Mouse (Mus musculus): Measurements from ENCODE around the gene Znrf4. TPM values are rescaled to one million over a fixed set of nuclear protein-coding genes. Genes with fewer than 3 reads are reported as not detected.

The Znrf4 gene
- polyA plus RNA-seq, 3 experiments from 2014 or later, result not detected

DNA sequence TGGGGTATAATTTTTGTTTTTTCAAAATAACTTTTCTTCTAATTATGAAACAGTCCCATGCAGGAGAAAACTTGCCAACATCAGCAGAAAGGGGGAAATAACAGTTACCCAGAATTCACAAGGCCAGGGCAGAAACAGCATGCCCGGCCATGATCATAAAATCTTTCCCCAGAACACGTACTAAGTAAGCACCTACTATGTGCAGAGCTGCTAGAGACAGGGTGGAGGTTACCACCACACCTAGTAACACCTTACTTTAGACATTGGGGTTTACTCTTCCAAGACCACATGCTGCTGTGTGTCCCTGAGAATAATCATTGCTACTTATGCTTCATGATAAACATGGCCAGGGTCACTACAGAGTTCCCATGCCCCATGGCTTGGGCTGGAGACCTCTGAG is 47.9 kb downstream of the Znrf4 start:
- ATAC-seq, result no peak

DNA sequence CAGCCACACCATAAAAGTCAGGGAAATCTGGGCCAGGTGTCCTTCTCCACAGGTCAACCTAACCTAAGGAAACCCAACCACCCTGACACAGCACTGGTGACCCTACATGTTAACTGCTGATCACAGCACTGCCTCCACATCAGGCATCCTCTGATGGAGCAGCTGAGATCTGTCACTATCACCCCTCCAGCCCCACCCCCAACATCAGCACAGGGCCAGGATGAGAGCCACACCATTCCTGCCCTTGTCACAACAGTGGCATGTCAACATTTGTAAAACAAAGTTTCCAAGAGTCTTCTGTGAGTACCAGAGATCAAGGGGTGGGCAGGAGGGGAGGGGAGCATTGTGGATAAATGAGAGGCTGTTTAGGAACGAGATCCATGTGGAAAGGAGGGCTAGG is 48.7 kb downstream of the Znrf4 start:
- ATAC-seq, result no peak

DNA sequence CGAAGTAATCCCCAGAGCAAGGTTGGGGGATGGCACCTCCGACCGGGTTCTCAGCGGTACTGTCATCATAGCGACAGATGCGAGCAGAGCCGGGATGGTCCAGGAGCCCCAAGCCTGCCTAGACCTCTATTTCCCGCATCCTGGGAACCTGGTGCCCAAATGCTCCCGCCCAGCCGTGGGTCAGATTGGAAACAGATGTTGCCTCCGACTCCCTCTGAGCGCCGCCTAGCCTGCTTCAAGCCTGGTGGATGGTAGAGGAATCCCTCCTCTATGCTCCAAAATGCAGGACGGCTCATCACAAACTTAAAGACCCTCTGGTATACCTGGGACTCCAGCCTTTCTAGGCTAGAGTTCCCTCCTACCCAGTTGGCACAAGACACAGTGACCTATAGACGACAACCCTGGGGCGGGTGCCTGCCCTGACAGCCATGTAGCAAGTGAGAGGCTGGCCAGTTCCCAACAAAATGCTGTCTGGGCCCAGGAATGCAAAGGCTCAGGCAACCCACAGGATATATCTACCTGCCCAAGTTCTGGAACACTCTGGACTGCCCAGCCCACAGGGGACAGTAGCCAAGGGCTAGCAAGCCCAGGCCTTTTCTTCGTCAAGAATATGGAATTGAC is 49.3 kb downstream of the Znrf4 start:
- no peak for ATAC-seq

GRCm38 (mm10) chr17:56461771-56462743 is 50.2 kb downstream of the Znrf4 start:
- peak; percentile 84 for ATAC-seq

Other genes with a start within 250 kb of the Znrf4 start
- gene Ticam1, start 235.6 kb downstream of the Znrf4 start, polyA plus RNA-seq (2017; shearing (Covaris generic)), result 10 to 100 TPM in 1 of 3 experiments, 1 to 10 TPM in 2; 8.1 to 11.5 (median 8.7) TPM
- 10 to 100 TPM; 25.6 to 28.7 (median 25.6) TPM for gene Plin3, start 219.6 kb downstream of the Znrf4 start, polyA plus RNA-seq (2017; shearing (Covaris generic))
- gene Arrdc5, start 212.1 kb downstream of the Znrf4 start, polyA plus RNA-seq (2017; shearing (Covaris generic)), result not detected
- gene Uhrf1, start 209.1 kb downstream of the Znrf4 start, polyA plus RNA-seq (2017; shearing (Covaris generic)), result 10 to 100 TPM in 1 of 3 experiments, 1 to 10 TPM in 2; 7.1 to 60.4 (median 9.6) TPM
- gene Kdm4b, start 186.4 kb downstream of the Znrf4 start, polyA plus RNA-seq (2017; shearing (Covaris generic)), result 1 to 10 TPM; 3.2 to 8.4 (median 8.0) TPM
- gene Ptprs, start 35.9 kb downstream of the Znrf4 start, polyA plus RNA-seq (2017; shearing (Covaris generic)), result 10 to 100 TPM in 1 of 3 experiments, 1 to 10 TPM in 2; 7.2 to 10.9 (median 8.8) TPM
- gene Gm20219, start 42.0 kb upstream of the Znrf4 start, polyA plus RNA-seq (2017; shearing (Covaris generic)), result 1 to 10 TPM in 2 of 3 experiments, under 1 TPM in 1; 0.67 to 4.4 (median 3.5) TPM
- 10 to 100 TPM; 35.0 to 55.9 (median 51.8) TPM for gene Safb2, start 72.2 kb upstream of the Znrf4 start, polyA plus RNA-seq (2017; shearing (Covaris generic))
- 10 to 100 TPM; 36.9 to 55.3 (median 39.7) TPM for gene Safb, start 72.4 kb upstream of the Znrf4 start, polyA plus RNA-seq (2017; shearing (Covaris generic))
- gene 2410015M20Rik, start 97.3 kb upstream of the Znrf4 start, polyA plus RNA-seq (2017; shearing (Covaris generic)), result 100 to 1,000 TPM; 203 to 308 (median 286) TPM
- 1,000 to 10,000 TPM; 2,478 to 5,003 (median 4,913) TPM for gene Rpl36, start 101.0 kb upstream of the Znrf4 start, polyA plus RNA-seq (2017; shearing (Covaris generic))
- gene Lonp1, start 114.5 kb upstream of the Znrf4 start, polyA plus RNA-seq (2017; shearing (Covaris generic)), result 1 to 10 TPM; 7.5 to 8.1 (median 8.1) TPM
- gene Catsperd, start 115.7 kb upstream of the Znrf4 start, polyA plus RNA-seq (2017; shearing (Covaris generic)), result 1 to 10 TPM in 2 of 3 experiments, under 1 TPM in 1; 0.68 to 3.9 (median 3.3) TPM
- 10 to 100 TPM; 54.4 to 59.4 (median 58.4) TPM for gene Ranbp3, start 160.9 kb upstream of the Znrf4 start, polyA plus RNA-seq (2017; shearing (Covaris generic))
- gene Ndufa11, start 205.3 kb upstream of the Znrf4 start, polyA plus RNA-seq (2017; shearing (Covaris generic)), result 100 to 1,000 TPM; 216 to 257 (median 247) TPM
- 1 to 10 TPM; 3.1 to 7.4 (median 3.8) TPM for gene Vmac, start 205.6 kb upstream of the Znrf4 start, polyA plus RNA-seq (2017; shearing (Covaris generic))
- not detected for gene Nrtn, start 245.1 kb upstream of the Znrf4 start, polyA plus RNA-seq (2017; shearing (Covaris generic))